Mouse (Mus musculus): ENCODE data around the gene Zfp280c. TPM values are rescaled to one million over a fixed set of nuclear protein-coding genes. Genes with fewer than 3 reads are reported as not detected.

Gene Zfp280c
- polyA plus RNA-seq (2015; fragmentation: Nextera tagmentation; extraction: Ambion mirVana) = 1.8 and 2.2 TPM in 2 replicates

GRCm38 (mm10) chrX:48594099-48594760 is at the start of gene Zfp280c:
Zfp280c (minus strand) TSS chrX:48594504.
- Histone ChIP-seq H3K27me3 (ENCODE audit: control insufficient read depth, insufficient read depth, low read depth, low read length) (no peaks in the 10 kb centered on the region), H3K4me2 (ENCODE audit: low read depth, low read length) (peak within 1 kb of the TSS; percentile 66), H3K4me3 (ENCODE audit: low read depth, low read length) (peak within 1 kb of the TSS; percentile 74), H3K4me1 (ENCODE audit: control insufficient read depth, low read depth, low read length) (no peaks in the 10 kb centered on the region), H3K9ac (ENCODE audit: low read depth, low read length) (peak within 1 kb of the TSS; percentile 70), H3K27ac (ENCODE audit: low read length) (peak within 1 kb of the TSS; percentile 35; the same call in 1 of the 2 replicates), H3K9me3 (replicated peaks; ENCODE audit: control insufficient read depth, low read length) (no peaks in the 10 kb centered on the region), H3K36me3 (ENCODE audit: control insufficient read depth, insufficient read depth) (no peaks in the 10 kb centered on the region)
- peak; percentile 84 for ATAC-seq (ENCODE audit: low read depth)
- WGBS (ENCODE audit: insufficient replicate concordance) = 16% methylated on average over 45 of the region's 45 CpGs

GRCm38 (mm10) chrX:48637032-48637431 is 42.7 kb upstream of the Zfp280c start:
- Histone ChIP-seq H3K36me3 (ENCODE audit: control insufficient read depth, insufficient read depth) (no peaks in the 10 kb centered on the region), H3K9ac (ENCODE audit: low read depth, low read length) (no peak overlapping the region), H3K4me3 (ENCODE audit: low read depth, low read length) (no peak overlapping the region), H3K27me3 (ENCODE audit: control insufficient read depth, insufficient read depth, low read depth, low read length) (no peaks in the 10 kb centered on the region), H3K4me2 (ENCODE audit: low read depth, low read length) (no peak overlapping the region), H3K27ac (ENCODE audit: low read length) (no peak overlapping the region), H3K9me3 (replicated peaks; ENCODE audit: control insufficient read depth, low read length) (no peaks in the 10 kb centered on the region), H3K4me1 (ENCODE audit: control insufficient read depth, low read depth, low read length) (no peaks in the 10 kb centered on the region)
- no peak for ATAC-seq (ENCODE audit: low read depth)
- WGBS (ENCODE audit: insufficient replicate concordance) = 54% methylated on average over 2 of the region's 2 CpGs

- ATAC-seq (ENCODE audit: low read depth) = no peak
- no peaks in the 10 kb centered on the region for H3K4me1 ChIP-seq (ENCODE audit: control insufficient read depth, low read depth, low read length)
- H3K27me3 ChIP-seq (ENCODE audit: control insufficient read depth, insufficient read depth, low read depth, low read length) = no peaks in the 10 kb centered on the region
- peak overlapping the region; percentile 74 for H3K4me2 ChIP-seq (ENCODE audit: low read depth, low read length)
- WGBS (ENCODE audit: insufficient replicate concordance) = 18% methylated on average over 9 of the region's 9 CpGs
- H3K9me3 ChIP-seq (replicated peaks; ENCODE audit: control insufficient read depth, low read length) = no peaks in the 10 kb centered on the region
- no peak overlapping the region for H3K27ac ChIP-seq (ENCODE audit: low read length)
- peak overlapping the region; percentile 75 for H3K4me3 ChIP-seq (ENCODE audit: low read depth, low read length)
- no peaks in the 10 kb centered on the region for H3K36me3 ChIP-seq (ENCODE audit: control insufficient read depth, insufficient read depth)
- peak overlapping the region; percentile 68 for H3K9ac ChIP-seq (ENCODE audit: low read depth, low read length)
These were observed 29.7 kb upstream of the Zfp280c start for GRCm38 (mm10) chrX:48624054-48624420.

DNA sequence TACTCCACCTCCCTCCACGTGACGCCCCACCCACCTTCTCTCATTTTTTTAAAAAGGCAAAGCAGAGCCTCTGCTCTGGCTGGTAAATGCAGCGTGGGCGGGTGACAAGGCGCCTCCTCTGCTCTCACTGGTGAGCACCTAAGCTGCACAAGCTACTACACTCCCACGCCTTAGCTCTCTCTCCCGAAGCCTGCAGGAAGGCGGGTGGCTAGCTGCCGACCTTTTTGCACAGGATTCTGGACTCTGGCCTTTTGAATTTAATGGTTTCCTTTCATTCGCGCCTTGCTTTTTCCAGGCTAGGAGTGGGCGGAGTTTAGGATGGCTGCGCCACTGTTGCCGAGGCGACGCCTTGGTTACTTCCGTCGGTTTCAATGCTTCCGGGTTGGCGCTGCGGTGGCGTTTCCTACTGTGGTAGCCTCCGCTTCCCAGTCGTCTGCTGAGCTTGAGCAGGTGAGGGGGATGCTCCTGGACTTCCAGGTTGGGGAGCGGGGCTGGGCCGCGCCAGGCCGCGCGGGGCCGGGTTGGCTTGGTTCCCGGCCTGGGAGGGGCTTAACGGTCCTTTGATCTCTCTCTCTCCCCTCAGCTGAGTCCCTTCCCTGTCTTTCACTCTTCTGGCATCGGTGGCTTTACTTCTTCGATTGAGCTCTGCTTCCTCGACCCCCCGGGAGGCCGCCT is 29.2 kb upstream of the Zfp280c start, which contains the start of gene Slc25a14:
Gene Slc25a14, plus strand, starts transcription at position 35 of the 675 bp plus-strand sequence.
- H3K4me3 ChIP-seq (ENCODE audit: low read depth, low read length) = peak within 1 kb of the TSS; percentile 75
- peak within 1 kb of the TSS; percentile 74 for H3K4me2 ChIP-seq (ENCODE audit: low read depth, low read length)
- peak within 1 kb of the TSS; percentile 68 for H3K9ac ChIP-seq (ENCODE audit: low read depth, low read length)
- H3K4me1 ChIP-seq (ENCODE audit: control insufficient read depth, low read depth, low read length) = no peaks in the 10 kb centered on the region
- no peaks in the 10 kb centered on the region for H3K27me3 ChIP-seq (ENCODE audit: control insufficient read depth, insufficient read depth, low read depth, low read length)
- H3K36me3 ChIP-seq (ENCODE audit: control insufficient read depth, insufficient read depth) = no peaks in the 10 kb centered on the region
- 13% methylated on average over 38 of the region's 38 CpGs for WGBS (ENCODE audit: insufficient replicate concordance)
- ATAC-seq (ENCODE audit: low read depth) = peak; percentile 95
- peak within 1 kb of the TSS; percentile 69 for H3K27ac ChIP-seq (ENCODE audit: low read length)
- H3K9me3 ChIP-seq (replicated peaks; ENCODE audit: control insufficient read depth, low read length) = no peaks in the 10 kb centered on the region

GRCm38 (mm10) chrX:48623049-48623378 is 28.7 kb upstream of the Zfp280c start:
- H3K27ac ChIP-seq (ENCODE audit: low read length) = peak overlapping the region; percentile 69
- peak overlapping the region; percentile 68; the same call in 1 of the 2 replicates for H3K9ac ChIP-seq (ENCODE audit: low read depth, low read length)
- no peaks in the 10 kb centered on the region for H3K27me3 ChIP-seq (ENCODE audit: control insufficient read depth, insufficient read depth, low read depth, low read length)
- no peaks in the 10 kb centered on the region for H3K4me1 ChIP-seq (ENCODE audit: control insufficient read depth, low read depth, low read length)
- H3K4me3 ChIP-seq (ENCODE audit: low read depth, low read length) = peak overlapping the region; percentile 75
- no peak for ATAC-seq (ENCODE audit: low read depth)
- H3K36me3 ChIP-seq (ENCODE audit: control insufficient read depth, insufficient read depth) = no peaks in the 10 kb centered on the region
- H3K9me3 ChIP-seq (replicated peaks; ENCODE audit: control insufficient read depth, low read length) = no peaks in the 10 kb centered on the region
- peak overlapping the region; percentile 74 for H3K4me2 ChIP-seq (ENCODE audit: low read depth, low read length)
- 12% methylated on average over 4 of the region's 4 CpGs for WGBS (ENCODE audit: insufficient replicate concordance)

- H3K4me3 ChIP-seq (ENCODE audit: low read depth, low read length) = no peak overlapping the region
- H3K9ac ChIP-seq (ENCODE audit: low read depth, low read length) = no peak overlapping the region
- WGBS (ENCODE audit: insufficient replicate concordance) = 39% methylated on average over 2 of the region's 2 CpGs
- H3K27me3 ChIP-seq (ENCODE audit: control insufficient read depth, insufficient read depth, low read depth, low read length) = no peaks in the 10 kb centered on the region
- H3K27ac ChIP-seq (ENCODE audit: low read length) = no peak overlapping the region
- no peaks in the 10 kb centered on the region for H3K36me3 ChIP-seq (ENCODE audit: control insufficient read depth, insufficient read depth)
- ATAC-seq (ENCODE audit: low read depth) = peak; percentile 16; the same call in 1 of the 2 replicates
- H3K9me3 ChIP-seq (replicated peaks; ENCODE audit: control insufficient read depth, low read length) = no peaks in the 10 kb centered on the region
- no peak overlapping the region for H3K4me2 ChIP-seq (ENCODE audit: low read depth, low read length)
- no peaks in the 10 kb centered on the region for H3K4me1 ChIP-seq (ENCODE audit: control insufficient read depth, low read depth, low read length)
These were observed 10.6 kb upstream of the Zfp280c start for GRCm38 (mm10) chrX:48604872-48605271.

DNA sequence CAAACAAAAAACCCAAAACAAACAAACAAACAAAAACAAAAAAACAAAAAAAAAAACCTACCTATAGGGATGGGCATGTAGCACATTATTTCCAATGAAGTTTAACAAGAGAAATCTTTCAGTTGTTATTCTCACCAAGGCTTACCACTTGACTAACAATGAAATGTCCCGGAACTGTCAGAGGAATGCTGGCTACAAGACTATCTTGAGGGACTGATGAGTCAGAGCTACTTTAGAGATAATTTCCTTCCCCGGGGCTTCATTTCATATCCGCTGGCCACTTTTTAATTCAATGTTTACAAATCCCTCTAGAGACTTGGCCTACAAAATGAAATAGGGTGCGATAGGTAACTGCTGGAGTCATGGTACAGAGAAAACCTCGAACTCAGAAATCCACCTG is 2.6 kb upstream of the Zfp280c start:
- Histone ChIP-seq H3K4me1 (ENCODE audit: control insufficient read depth, low read depth, low read length) (no peaks in the 10 kb centered on the region), H3K27ac (ENCODE audit: low read length) (no peak overlapping the region), H3K27me3 (ENCODE audit: control insufficient read depth, insufficient read depth, low read depth, low read length) (no peaks in the 10 kb centered on the region), H3K36me3 (ENCODE audit: control insufficient read depth, insufficient read depth) (no peaks in the 10 kb centered on the region), H3K9ac (ENCODE audit: low read depth, low read length) (no peak overlapping the region), H3K4me3 (ENCODE audit: low read depth, low read length) (no peak overlapping the region), H3K9me3 (replicated peaks; ENCODE audit: control insufficient read depth, low read length) (no peaks in the 10 kb centered on the region), H3K4me2 (ENCODE audit: low read depth, low read length) (no peak overlapping the region)
- ATAC-seq (ENCODE audit: low read depth) = no peak
- WGBS (ENCODE audit: insufficient replicate concordance) = 64% methylated on average over 5 of the region's 5 CpGs

GRCm38 (mm10) chrX:48596053-48596452 is 1.7 kb upstream of the Zfp280c start:
- no peaks in the 10 kb centered on the region for H3K4me1 ChIP-seq (ENCODE audit: control insufficient read depth, low read depth, low read length)
- 70% methylated on average over 9 of the region's 9 CpGs for WGBS (ENCODE audit: insufficient replicate concordance)
- H3K9ac ChIP-seq (ENCODE audit: low read depth, low read length) = no peak overlapping the region
- no peak overlapping the region for H3K27ac ChIP-seq (ENCODE audit: low read length)
- no peaks in the 10 kb centered on the region for H3K27me3 ChIP-seq (ENCODE audit: control insufficient read depth, insufficient read depth, low read depth, low read length)
- no peak for ATAC-seq (ENCODE audit: low read depth)
- H3K4me2 ChIP-seq (ENCODE audit: low read depth, low read length) = no peak overlapping the region
- H3K9me3 ChIP-seq (replicated peaks; ENCODE audit: control insufficient read depth, low read length) = no peaks in the 10 kb centered on the region
- no peaks in the 10 kb centered on the region for H3K36me3 ChIP-seq (ENCODE audit: control insufficient read depth, insufficient read depth)
- no peak overlapping the region for H3K4me3 ChIP-seq (ENCODE audit: low read depth, low read length)

DNA sequence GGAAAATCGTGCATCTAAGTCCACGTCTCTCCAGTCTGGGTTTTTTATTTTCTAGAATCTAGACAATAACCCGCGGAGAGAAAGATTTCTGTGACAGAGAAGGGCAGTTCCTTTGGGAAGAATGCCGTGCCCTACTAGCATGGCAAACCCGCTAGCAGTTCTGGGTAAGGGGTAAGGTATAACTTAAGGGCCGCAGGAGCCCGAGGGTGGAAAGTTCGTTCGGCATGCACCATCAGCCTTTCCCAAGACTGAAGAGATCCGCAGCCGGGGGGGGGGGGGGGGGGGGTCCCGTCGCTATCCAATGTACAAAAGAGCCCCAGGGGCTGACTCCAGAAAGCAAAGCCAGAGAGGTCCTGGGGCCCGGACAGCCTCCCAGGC is 594 bp downstream of the Zfp280c start:
- H3K27ac ChIP-seq (ENCODE audit: low read length) = no peak overlapping the region

More for the DNA sequence above, 594 bp downstream of the Zfp280c start:
- Histone ChIP-seq H3K4me2 (ENCODE audit: low read depth, low read length) (peak overlapping the region; percentile 66), H3K27me3 (ENCODE audit: control insufficient read depth, insufficient read depth, low read depth, low read length) (no peaks in the 10 kb centered on the region), H3K4me1 (ENCODE audit: control insufficient read depth, low read depth, low read length) (no peaks in the 10 kb centered on the region), H3K9ac (ENCODE audit: low read depth, low read length) (peak overlapping the region; percentile 70), H3K36me3 (ENCODE audit: control insufficient read depth, insufficient read depth) (no peaks in the 10 kb centered on the region), H3K4me3 (ENCODE audit: low read depth, low read length) (peak overlapping the region; percentile 74), H3K9me3 (replicated peaks; ENCODE audit: control insufficient read depth, low read length) (no peaks in the 10 kb centered on the region)
- 18% methylated on average over 13 of the region's 15 CpGs for WGBS (ENCODE audit: insufficient replicate concordance)
- no peak; the same call in 1 of the 2 replicates for ATAC-seq (ENCODE audit: low read depth)

All from liver, embryonic 16.5 days (tissue).